Mouse (Mus musculus) embryonic fibroblast, embryonic 13.5 days (primary cell): ENCODE measurements around the gene Taf6. TPM values are rescaled to one million over a fixed set of nuclear protein-coding genes. Genes with fewer than 3 reads are reported as not detected.
"Not testable (repeated sequence)": the region's sequence is repeated elsewhere in the genome, so short reads cannot be mapped to it uniquely, and the experiment has no call there.

Experiments
- H3K27ac ChIP-seq: 2 replicates; pipeline ENCODE4 v1.5.1; 2012; ENCODE audit warnings: low read length, control low read depth, inconsistent platforms; ENCODE audit not compliant: insufficient read depth
- H3K4me1 ChIP-seq: 2 replicates; pipeline ENCODE4 v1.6.1; 2011; ENCODE audit warnings: low read length; ENCODE audit not compliant: control insufficient read depth, insufficient read depth
- H3K4me3 ChIP-seq: 2 replicates; pipeline ENCODE4 v1.5.1; 2011; ENCODE audit warnings: mild to moderate bottlenecking, control low read depth, low read length; ENCODE audit not compliant: insufficient read depth
- CTCF ChIP-seq: IDR thresholded peaks from 2 replicates; pipeline ENCODE4 v1.5.1; 2011; ENCODE audit warnings: mild to moderate bottlenecking, control low read depth, low read length, moderate library complexity, borderline replicate concordance; ENCODE audit not compliant: insufficient read depth
- POLR2A ChIP-seq: IDR thresholded peaks from 2 replicates; pipeline ENCODE4 v1.6.1; 2011; ENCODE audit warnings: low read depth, mild to moderate bottlenecking, control low read depth, low read length, moderate library complexity
- polyA plus RNA-seq: library from polyadenylated mRNA; stranded (reverse); fragments of >200 nt; gene quantifications from 2 replicates; pipeline ENCODE4 v1.2.4, GENCODE M21; 2011; ENCODE audit warnings: low read depth; ENCODE audit not compliant: missing spikeins, insufficient read length

Gene Taf6
- polyA plus RNA-seq, 1 experiment: 29.8 TPM

GRCm38 (mm10) chr5:138219864-138220263, 32.6 kb upstream of the Taf6 start:
- TF ChIP-seq POLR2A (no peak), CTCF (no peak)
- no peaks in the 10 kb centered on the region for H3K4me1 ChIP-seq
- H3K4me3 ChIP-seq: no peak overlapping the region
- no peak overlapping the region for H3K27ac ChIP-seq

- not testable (repeated sequence) for H3K27ac ChIP-seq
Observed at GRCm38 (mm10) chr5:138216632-138217031, 29.4 kb upstream of the Taf6 start.

GRCm38 (mm10) chr5:138207873-138208272, 20.6 kb upstream of the Taf6 start:
- H3K4me1 ChIP-seq: no peaks in the 10 kb centered on the region
- H3K4me3 ChIP-seq: no peak overlapping the region
- H3K27ac ChIP-seq: no peak overlapping the region
- no peak for TF ChIP-seq POLR2A
- TF ChIP-seq CTCF: no peak

More at GRCm38 (mm10) chr5:138216632-138217031, 29.4 kb upstream of the Taf6 start:
- not testable (repeated sequence) for H3K4me1 ChIP-seq, H3K4me3 ChIP-seq

- H3K27ac ChIP-seq: no peak overlapping the region
- no peak overlapping the region for H3K4me3 ChIP-seq
- no peak for TF ChIP-seq POLR2A
- TF ChIP-seq CTCF: no peak
- no peaks in the 10 kb centered on the region for H3K4me1 ChIP-seq
Observed at GRCm38 (mm10) chr5:138207253-138207652, 20.0 kb upstream of the Taf6 start.

GRCm38 (mm10) chr5:138202086-138202485, 14.8 kb upstream of the Taf6 start:
- Histone ChIP-seq H3K4me3 (no peak overlapping the region), H3K27ac (no peak overlapping the region), H3K4me1 (no peaks in the 10 kb centered on the region)
- TF ChIP-seq POLR2A (no peak), CTCF (no peak)

GRCm38 (mm10) chr5:138199576-138199975, 12.3 kb upstream of the Taf6 start:
- Histone ChIP-seq H3K4me1 (no peaks in the 10 kb centered on the region), H3K4me3 (no peak overlapping the region), H3K27ac (no peak overlapping the region)
- no peak for TF ChIP-seq POLR2A
- no peak for TF ChIP-seq CTCF

GRCm38 (mm10) chr5:138195463-138195862, 8.2 kb upstream of the Taf6 start:
- no peak for TF ChIP-seq CTCF
- H3K4me3 ChIP-seq: peak overlapping the region; percentile 49; the same call in 1 of the 2 replicates
- no peak overlapping the region for H3K27ac ChIP-seq
- H3K4me1 ChIP-seq: no peaks in the 10 kb centered on the region

- Histone ChIP-seq H3K4me3 (peak overlapping the region; percentile 49), H3K27ac (peak overlapping the region; percentile 6; the same call in 1 of the 2 replicates), H3K4me1 (no peaks in the 10 kb centered on the region)
- TF ChIP-seq POLR2A (0 out of 2 replicates have a peak, but pooled peaks have one; percentile 41), CTCF (no peak)
Observed at GRCm38 (mm10) chr5:138194755-138195345, 7.6 kb upstream of the Taf6 start.

GRCm38 (mm10) chr5:138193771-138194727, 6.8 kb upstream of the Taf6 start, which contains the start of gene Mblac1:
Mblac1 (plus strand) TSS chr5:138194314.
- no peak for TF ChIP-seq CTCF
- peak; percentile 81 for TF ChIP-seq POLR2A
- H3K4me3 ChIP-seq: peak within 1 kb of the TSS; percentile 49
- no peaks in the 10 kb centered on the region for H3K4me1 ChIP-seq
- peak within 1 kb of the TSS; percentile 6 for H3K27ac ChIP-seq

GRCm38 (mm10) chr5:138187661-138188306, 533 bp upstream of the Taf6 start:
- peak overlapping the region; percentile 93 for H3K4me3 ChIP-seq
- peaks cover 3% of the 10 kb centered on the region; the same call in 1 of the 2 replicates for H3K4me1 ChIP-seq
- peak overlapping the region; percentile 77 for H3K27ac ChIP-seq
- TF ChIP-seq CTCF (no peak), POLR2A (peak; percentile 44)
